Mouse (Mus musculus): ENCODE measurements around the gene Amz1. TPM values are rescaled to one million over a fixed set of nuclear protein-coding genes. Genes with fewer than 3 reads are reported as not detected.
A peak's percentile ranks its signal among the peaks of the same experiment; 100 is the strongest.

The Amz1 gene
- total RNA-seq, 1 experiment from 2014 or later = 2.4 TPM

GRCm38 (mm10) chr5:140758864-140759263 lies 34.9 kb downstream of the Amz1 start:
- ATAC-seq (replicated peaks; ENCODE audit: low read depth, poor library complexity, severe bottlenecking) = no peak

- no peak for ATAC-seq (replicated peaks; ENCODE audit: low read depth, poor library complexity, severe bottlenecking)
These were observed 38.6 kb downstream of the Amz1 start for GRCm38 (mm10) chr5:140762540-140762939.

- ATAC-seq (replicated peaks; ENCODE audit: low read depth, poor library complexity, severe bottlenecking) = peak; percentile 30
These were observed 41.1 kb downstream of the Amz1 start for GRCm38 (mm10) chr5:140764921-140765613.

- ATAC-seq (replicated peaks; ENCODE audit: low read depth, poor library complexity, severe bottlenecking) = no peak
These were observed 42.6 kb downstream of the Amz1 start for GRCm38 (mm10) chr5:140766566-140766965.

- ATAC-seq (replicated peaks; ENCODE audit: low read depth, poor library complexity, severe bottlenecking) = peak; percentile 27
These were observed 43.8 kb downstream of the Amz1 start for GRCm38 (mm10) chr5:140767704-140768141.

GRCm38 (mm10) chr5:140768333-140768732 lies 44.4 kb downstream of the Amz1 start:
- no peak for ATAC-seq (replicated peaks; ENCODE audit: low read depth, poor library complexity, severe bottlenecking)

GRCm38 (mm10) chr5:140771612-140772011 lies 47.7 kb downstream of the Amz1 start:
- ATAC-seq (replicated peaks; ENCODE audit: low read depth, poor library complexity, severe bottlenecking) = peak; percentile 24

- ATAC-seq (replicated peaks; ENCODE audit: low read depth, poor library complexity, severe bottlenecking) = peak; percentile 45
These were observed 48.2 kb downstream of the Amz1 start for GRCm38 (mm10) chr5:140772158-140772557.

- ATAC-seq (replicated peaks; ENCODE audit: low read depth, poor library complexity, severe bottlenecking) = no peak
These were observed 51.2 kb downstream of the Amz1 start for GRCm38 (mm10) chr5:140775111-140775510.

- 0 out of 2 replicates have a peak, but pooled peaks have one; percentile 7 for ATAC-seq (replicated peaks; ENCODE audit: low read depth, poor library complexity, severe bottlenecking)
These were observed 53.0 kb downstream of the Amz1 start for GRCm38 (mm10) chr5:140776968-140777367.

GRCm38 (mm10) chr5:140781122-140781521 lies 57.2 kb downstream of the Amz1 start:
- peak; percentile 48 for ATAC-seq (replicated peaks; ENCODE audit: low read depth, poor library complexity, severe bottlenecking)

GRCm38 (mm10) chr5:140781886-140782572 lies 58.1 kb downstream of the Amz1 start:
- no peak for ATAC-seq (replicated peaks; ENCODE audit: low read depth, poor library complexity, severe bottlenecking)

GRCm38 (mm10) chr5:140783577-140783976 lies 59.6 kb downstream of the Amz1 start:
- ATAC-seq (replicated peaks; ENCODE audit: low read depth, poor library complexity, severe bottlenecking) = no peak

GRCm38 (mm10) chr5:140784288-140784687 lies 60.4 kb downstream of the Amz1 start:
- no peak for ATAC-seq (replicated peaks; ENCODE audit: low read depth, poor library complexity, severe bottlenecking)

- no peak for ATAC-seq (replicated peaks; ENCODE audit: low read depth, poor library complexity, severe bottlenecking)
These were observed 61.4 kb downstream of the Amz1 start for GRCm38 (mm10) chr5:140785240-140785872.

GRCm38 (mm10) chr5:140789561-140789960 lies 65.6 kb downstream of the Amz1 start:
- ATAC-seq (replicated peaks; ENCODE audit: low read depth, poor library complexity, severe bottlenecking) = no peak

- ATAC-seq (replicated peaks; ENCODE audit: low read depth, poor library complexity, severe bottlenecking) = no peak
These were observed 66.5 kb downstream of the Amz1 start for GRCm38 (mm10) chr5:140790392-140790791.

- ATAC-seq (replicated peaks; ENCODE audit: low read depth, poor library complexity, severe bottlenecking) = peak; percentile 74
These were observed 67.3 kb downstream of the Amz1 start for GRCm38 (mm10) chr5:140790937-140791877.

- ATAC-seq (replicated peaks; ENCODE audit: low read depth, poor library complexity, severe bottlenecking) = no peak
These were observed 68.3 kb downstream of the Amz1 start for GRCm38 (mm10) chr5:140792233-140792632.

GRCm38 (mm10) chr5:140794753-140795152 lies 70.8 kb downstream of the Amz1 start:
- ATAC-seq (replicated peaks; ENCODE audit: low read depth, poor library complexity, severe bottlenecking) = peak; percentile 24; the same call in 1 of the 2 replicates
